Mouse (Mus musculus) ES-E14 (cell line): ENCODE results near the gene Tubg1. TPM values are rescaled to one million over a fixed set of nuclear protein-coding genes. Genes with fewer than 3 reads are reported as not detected.
A peak's percentile ranks its signal among the peaks of the same experiment; 100 is the strongest.

Experiments used
- DNase-seq: peaks from one replicate; pipeline ENCODE4 v3.0.0-alpha.2; 2013; ENCODE audit warnings: low read depth, low spot score
- H3K27ac ChIP-seq: 2 replicates; pipeline ENCODE4 v1.5.1; 2012; ENCODE audit warnings: low read depth, mild to moderate bottlenecking, low read length, moderate library complexity, mixed read lengths; ENCODE audit not compliant: poor library complexity, insufficient read depth, severe bottlenecking
- H3K36me3 ChIP-seq: 2 replicates; pipeline ENCODE4 v1.6.1; 2012; ENCODE audit warnings: mild to moderate bottlenecking, low read length, moderate library complexity, mixed read lengths; ENCODE audit not compliant: control insufficient read depth, poor library complexity, insufficient read depth, severe bottlenecking
- H3K4me1 ChIP-seq, 2 experiments: fragments of 150-350 bp in 1 of 2; sonication (generic) in 1 of 2; 2 replicates each; pipeline ENCODE4 v1.6.1; 2012; ENCODE audit warnings: low read length in 2 of 2, mild to moderate bottlenecking in 1 of 2, mixed read lengths in 1 of 2; ENCODE audit not compliant: control insufficient read depth in 2 of 2, insufficient read depth in 2 of 2, poor library complexity in 1 of 2
- H3K4me3 ChIP-seq, 2 experiments: fragments of 150-350 bp in 1 of 2; sonication (generic) in 1 of 2; 2 replicates each; pipeline ENCODE4 v1.5.1; 2012; ENCODE audit warnings: low read length in 2 of 2, low read depth in 1 of 2, mild to moderate bottlenecking in 1 of 2, mixed read lengths in 1 of 2; ENCODE audit not compliant: insufficient read depth in 1 of 2, poor library complexity in 1 of 2, severe bottlenecking in 1 of 2
- H3K9ac ChIP-seq: 2 replicates; pipeline ENCODE4 v1.6.1; 2012; ENCODE audit warnings: low read depth, mild to moderate bottlenecking, low read length, mixed read lengths; ENCODE audit not compliant: poor library complexity, insufficient read depth, severe bottlenecking
- H3K9me3 ChIP-seq: fragments of 150-350 bp; sonication (generic); 2 replicates; pipeline ENCODE4 v1.6.1; 2012; ENCODE audit warnings: low read depth, mild to moderate bottlenecking, low read length; ENCODE audit not compliant: control insufficient read depth, insufficient read depth
- CHD2 ChIP-seq: IDR thresholded peaks from 2 replicates; pipeline ENCODE4 v1.6.1; 2014; ENCODE audit warnings: mild to moderate bottlenecking, low read depth, low read length, inconsistent platforms
- HCFC1 ChIP-seq: IDR thresholded peaks from 2 replicates; pipeline ENCODE4 v1.6.1; 2012; ENCODE audit warnings: low read length, inconsistent platforms, borderline replicate concordance; ENCODE audit not compliant: insufficient read depth
- MAFK ChIP-seq: IDR thresholded peaks from 2 replicates; pipeline ENCODE4 v1.6.1; 2014; ENCODE audit warnings: mild to moderate bottlenecking, low read depth, low read length, inconsistent platforms; ENCODE audit not compliant: insufficient read depth
- ZC3H11A ChIP-seq: IDR thresholded peaks from 2 replicates; pipeline ENCODE4 v1.6.1; 2012; ENCODE audit warnings: low read depth, mild to moderate bottlenecking, inconsistent platforms, low read length, borderline replicate concordance
- ZNF384 ChIP-seq: IDR thresholded peaks from 2 replicates; pipeline ENCODE4 v1.6.1; 2012; ENCODE audit warnings: low read depth, low read length, inconsistent platforms
- in situ Hi-C, 2 experiments: fragments of 600-800 bp; cut with MboI; formaldehyde crosslinking; loops; one replicate each; pipeline ENCODE4 v1.15.1; 2025; ENCODE audit warnings: low sequenced_read_pairs in 2 of 2, inconsistent platforms in 1 of 2; ENCODE audit not compliant: unreplicated experiment in 2 of 2
- total RNA-seq: library from RNA; depleted of rRNA; stranded (reverse); fragments of 300-350 nt; gene quantifications from 2 replicates; pipeline ENCODE4 v1.2.3, GENCODE M21; 2012

Tubg1 gene
- total RNA-seq, 1 experiment: 38.6 TPM

GRCm38 (mm10) chr11:101164351-101164665 lies 44.6 kb downstream of the Tubg1 start:
- TF ChIP-seq ZC3H11A: no peak
- no peak overlapping the region for H3K9ac ChIP-seq
- H3K9me3 ChIP-seq: no peaks in the 10 kb centered on the region
- peaks cover 0 to 10% of the 10 kb centered on the region in 2 experiments; a peak in 2 of 4 replicates for H3K4me1 ChIP-seq
- DNase-seq: no peak
- H3K36me3 ChIP-seq: peaks cover 2% of the 10 kb centered on the region; the same call in 1 of the 2 replicates
- H3K27ac ChIP-seq: no peak overlapping the region
- in situ Hi-C loops: no loop called here
- peak overlapping the region; percentile 43 to 46; a peak in 3 of 4 replicates for H3K4me3 ChIP-seq

- no peak for TF ChIP-seq CHD2
- no peak for TF ChIP-seq MAFK
- TF ChIP-seq HCFC1: no peak
- no peak for TF ChIP-seq ZNF384
- TF ChIP-seq ZC3H11A: no peak
- in situ Hi-C loops: no loop called here
- H3K36me3 ChIP-seq: peaks cover 2% of the 10 kb centered on the region; the same call in 1 of the 2 replicates
These were observed 45.2 kb downstream of the Tubg1 start for GRCm38 (mm10) chr11:101164677-101165580.

DNA sequence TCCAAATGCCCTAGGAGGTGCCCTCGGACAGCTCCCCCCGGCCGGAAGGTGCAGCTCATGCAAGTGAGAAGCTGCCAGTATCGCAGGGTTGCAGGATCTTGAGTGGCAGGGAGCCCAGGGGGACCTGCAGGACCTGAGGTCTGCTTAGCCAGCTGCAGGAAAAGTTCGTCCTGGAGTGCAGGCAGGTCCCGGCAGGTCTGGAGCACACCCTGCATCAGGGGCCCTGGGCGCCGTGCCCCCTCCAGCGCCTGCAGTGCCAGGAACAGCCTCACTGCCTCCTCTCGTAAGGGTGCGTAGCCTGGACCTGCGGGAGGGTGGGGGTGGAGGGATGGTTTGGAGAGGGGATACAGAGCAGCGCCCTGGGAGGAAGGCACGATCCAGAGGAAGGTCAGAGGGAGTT lies 46.6 kb downstream of the Tubg1 start:
- Histone ChIP-seq H3K9ac (no peak overlapping the region), H3K4me3 (no peak overlapping the region), H3K9me3 (no peaks in the 10 kb centered on the region), H3K27ac (no peak overlapping the region), H3K4me1 (peaks cover 0 to 13% of the 10 kb centered on the region in 2 experiments; a peak in 2 of 4 replicates), H3K36me3 (peaks cover 2% of the 10 kb centered on the region; the same call in 1 of the 2 replicates)
- DNase-seq: no peak
- in situ Hi-C loops: no loop called here
- TF ChIP-seq ZNF384 (no peak), ZC3H11A (no peak), CHD2 (no peak), MAFK (no peak), HCFC1 (no peak)

More at GRCm38 (mm10) chr11:101164677-101165580, 45.2 kb downstream of the Tubg1 start:
- H3K4me3 ChIP-seq: peak overlapping the region; percentile 43 to 46; a peak in 2 of 4 replicates
- peaks cover 0 to 10% of the 10 kb centered on the region in 2 experiments; a peak in 2 of 4 replicates for H3K4me1 ChIP-seq
- no peak overlapping the region for H3K27ac ChIP-seq
- DNase-seq: no peak
- no peak overlapping the region for H3K9ac ChIP-seq
- no peaks in the 10 kb centered on the region for H3K9me3 ChIP-seq

DNA sequence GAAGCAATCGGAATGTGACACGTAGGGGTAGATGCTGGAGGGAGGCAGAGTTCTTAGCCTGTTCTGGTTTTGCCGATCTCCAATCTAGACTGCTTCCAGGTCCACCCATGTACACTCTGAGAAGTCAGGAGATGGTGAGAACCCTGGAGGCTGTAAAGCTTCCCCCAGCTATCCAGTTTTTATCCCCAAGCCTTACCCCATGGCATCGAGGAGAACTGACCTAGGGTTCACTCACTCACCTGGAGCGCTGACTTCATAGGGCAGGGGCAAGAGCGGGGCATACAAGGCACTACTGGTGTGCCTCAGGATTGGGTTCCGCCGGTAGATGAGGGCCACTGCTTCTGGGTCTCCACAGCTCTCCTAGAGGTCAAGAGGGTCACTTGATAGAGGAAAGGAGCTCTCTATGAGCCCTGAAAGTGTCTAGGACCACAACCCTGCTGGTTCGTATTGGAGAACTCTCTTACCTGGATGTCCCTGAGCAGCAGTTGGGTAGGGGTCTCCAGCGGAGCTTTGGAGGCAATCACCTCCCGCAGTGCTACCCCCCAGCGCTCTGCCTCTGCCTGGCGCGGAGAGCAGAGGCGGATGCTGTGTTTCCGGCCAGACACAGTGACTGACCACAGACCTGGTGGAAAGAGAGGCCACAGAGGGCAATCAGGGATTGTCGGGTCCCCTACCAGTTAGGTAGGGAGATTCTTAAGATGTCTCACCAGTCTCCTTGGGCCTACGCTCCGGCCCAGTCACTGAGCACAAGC lies 47.6 kb downstream of the Tubg1 start:
- Histone ChIP-seq H3K36me3 (peaks cover 2% of the 10 kb centered on the region; the same call in 1 of the 2 replicates), H3K27ac (no peak overlapping the region), H3K4me3 (no peak overlapping the region), H3K4me1 (peaks cover 0 to 13% of the 10 kb centered on the region in 2 experiments; a peak in 2 of 4 replicates), H3K9ac (no peak overlapping the region), H3K9me3 (no peaks in the 10 kb centered on the region)
- in situ Hi-C loops: no loop called here
- TF ChIP-seq MAFK: no peak
- no peak for TF ChIP-seq CHD2
- no peak for TF ChIP-seq ZNF384
- TF ChIP-seq HCFC1: no peak
- no peak for TF ChIP-seq ZC3H11A
- DNase-seq: no peak
